Mouse (Mus musculus) adipocyte (in vitro differentiated cells): ENCODE data around the gene Pde1c.
"Not testable (repeated sequence)": the region's sequence is repeated elsewhere in the genome, so short reads cannot be mapped to it uniquely, and the experiment has no call there.

Experiments used
- DNase-seq: peaks from one replicate; pipeline ENCODE4 v3.0.0-alpha.2; 2016; ENCODE audit warnings: low spot score

The Pde1c gene

GRCm38 (mm10) chr6:56568470-56569372, at the start of gene Pde1c:
Gene Pde1c, minus strand, starts transcription at chr6:56569103.
- no peak for DNase-seq

GRCm38 (mm10) chr6:56616982-56617613, 48.2 kb upstream of the Pde1c start:
- DNase-seq = no peak

DNA sequence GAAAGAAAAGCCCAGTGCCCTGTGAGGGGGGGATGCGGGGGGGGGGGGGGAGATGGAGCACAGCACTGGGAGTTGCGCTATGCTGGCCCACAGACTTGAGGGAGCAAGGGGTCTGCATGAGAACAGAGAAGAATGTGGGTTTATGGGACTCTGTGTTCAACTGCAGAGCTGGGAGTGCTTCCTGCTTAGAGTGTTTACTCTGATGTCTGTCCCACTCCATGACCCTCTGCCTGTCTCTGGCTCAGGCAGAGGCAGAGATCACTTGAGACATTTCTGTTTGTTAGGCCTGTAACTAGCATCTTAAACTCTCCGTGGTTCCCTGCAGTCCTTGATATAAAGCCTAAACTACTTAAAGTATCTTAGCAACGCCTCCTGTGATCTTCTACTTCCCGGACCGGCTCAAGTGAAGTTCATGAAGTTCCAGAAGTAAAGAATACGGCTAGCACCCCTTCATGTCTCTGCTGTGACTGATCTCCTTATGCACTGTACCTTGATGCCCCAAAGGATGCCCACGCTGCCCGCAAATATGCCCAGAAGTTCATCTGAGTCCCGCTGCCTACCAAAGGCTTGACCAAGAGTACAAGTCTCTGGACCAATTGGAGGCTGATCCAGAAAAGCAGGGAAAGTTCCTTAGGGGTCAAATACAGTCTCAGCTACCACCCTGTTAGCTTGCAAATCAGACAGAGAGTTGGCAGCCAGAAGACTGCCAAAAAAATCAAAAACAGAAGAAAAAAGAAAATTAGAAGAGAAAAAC, 47.5 kb upstream of the Pde1c start:
- DNase-seq = no peak

GRCm38 (mm10) chr6:56609529-56609928, 40.6 kb upstream of the Pde1c start:
- DNase-seq = not testable (repeated sequence)

GRCm38 (mm10) chr6:56608277-56608676, 39.4 kb upstream of the Pde1c start:
- peak; percentile 86 for DNase-seq

- no peak for DNase-seq
These were observed 10.7 kb upstream of the Pde1c start for GRCm38 (mm10) chr6:56579568-56579967.

GRCm38 (mm10) chr6:56560891-56561290, 8.0 kb downstream of the Pde1c start:
- no peak for DNase-seq

- no peak for DNase-seq
These were observed 8.4 kb downstream of the Pde1c start for GRCm38 (mm10) chr6:56560474-56560888.

- DNase-seq = no peak
These were observed 10.2 kb downstream of the Pde1c start for GRCm38 (mm10) chr6:56558711-56559110.

DNA sequence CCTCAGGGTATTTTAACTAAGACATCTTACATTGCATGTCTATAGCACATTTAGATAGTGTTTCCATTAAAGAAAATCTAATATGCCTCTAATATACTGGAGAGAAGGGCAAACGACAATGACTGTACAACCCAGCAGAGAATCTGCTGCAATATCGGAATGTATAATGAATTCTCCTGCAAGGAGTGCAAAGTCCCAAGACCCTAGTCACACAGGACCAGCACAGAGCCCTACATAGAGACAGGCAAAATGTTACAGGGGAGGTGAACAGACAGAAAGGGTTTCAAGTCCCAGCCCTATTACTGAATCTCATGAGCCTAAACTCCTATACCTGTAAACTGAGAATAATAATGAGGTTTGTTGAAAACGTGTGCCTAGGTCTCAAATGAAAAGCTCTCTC, 13.1 kb downstream of the Pde1c start:
- DNase-seq = no peak

DNA sequence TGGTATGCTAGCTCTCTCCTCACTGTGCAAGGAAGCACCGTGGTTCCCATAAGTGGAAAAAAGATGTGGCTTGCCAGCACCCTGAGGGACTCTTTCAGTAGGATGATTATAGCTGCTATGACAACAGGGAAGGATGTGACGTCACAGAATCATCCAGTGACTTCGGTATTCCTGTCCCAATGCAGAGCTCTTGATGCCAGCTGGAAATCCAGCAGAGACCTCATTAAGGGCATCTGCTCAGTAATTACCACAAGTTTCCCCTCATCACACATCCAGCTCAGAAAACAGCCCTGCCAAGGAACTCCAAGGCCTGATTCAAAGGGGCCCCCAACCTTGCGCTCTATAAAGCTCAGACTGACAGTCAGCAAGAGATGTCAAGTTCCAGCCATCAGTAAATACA, 13.5 kb downstream of the Pde1c start:
- DNase-seq = no peak

GRCm38 (mm10) chr6:56551022-56551421, 17.9 kb downstream of the Pde1c start:
- no peak for DNase-seq

GRCm38 (mm10) chr6:56540247-56540646, 28.7 kb downstream of the Pde1c start:
- no peak for DNase-seq

DNA sequence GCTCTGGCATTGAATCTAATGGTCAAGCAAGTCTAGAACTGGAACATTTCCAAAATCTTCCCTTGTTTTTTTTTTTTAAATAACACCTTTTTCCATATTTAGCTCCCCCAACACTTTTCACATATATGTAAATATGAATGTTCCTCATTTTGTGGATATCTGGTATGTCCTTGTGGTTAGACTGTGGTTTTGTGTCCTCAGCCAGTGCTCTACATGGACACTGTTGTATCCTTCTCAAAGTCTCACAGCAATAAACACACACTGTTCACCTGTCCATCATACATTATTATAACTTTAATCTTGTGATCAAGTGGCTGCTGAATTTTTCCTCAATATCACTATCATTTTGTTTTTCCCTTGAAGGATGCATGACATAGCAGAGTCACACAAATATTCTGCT, 34.2 kb downstream of the Pde1c start:
- DNase-seq = no peak

DNA sequence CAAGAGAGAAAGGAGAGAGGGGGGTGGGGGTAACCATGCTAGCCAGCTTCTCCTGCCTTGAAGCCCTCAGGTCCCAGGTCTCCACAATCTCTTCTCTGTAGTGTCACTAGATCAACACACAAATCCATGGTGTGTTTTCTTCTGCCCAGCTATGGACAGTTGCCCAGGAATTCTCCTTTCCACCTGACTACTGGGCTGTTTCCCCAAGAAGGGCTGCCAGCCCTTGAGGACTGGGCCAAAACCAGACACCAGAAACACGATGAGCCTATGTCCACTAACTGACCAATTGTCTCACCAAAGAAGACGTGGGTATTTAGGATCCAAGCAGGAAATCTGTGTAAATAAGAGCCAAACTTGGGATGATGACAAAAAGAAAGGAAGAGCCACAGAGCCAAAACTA, 36.6 kb downstream of the Pde1c start:
- no peak for DNase-seq

DNA sequence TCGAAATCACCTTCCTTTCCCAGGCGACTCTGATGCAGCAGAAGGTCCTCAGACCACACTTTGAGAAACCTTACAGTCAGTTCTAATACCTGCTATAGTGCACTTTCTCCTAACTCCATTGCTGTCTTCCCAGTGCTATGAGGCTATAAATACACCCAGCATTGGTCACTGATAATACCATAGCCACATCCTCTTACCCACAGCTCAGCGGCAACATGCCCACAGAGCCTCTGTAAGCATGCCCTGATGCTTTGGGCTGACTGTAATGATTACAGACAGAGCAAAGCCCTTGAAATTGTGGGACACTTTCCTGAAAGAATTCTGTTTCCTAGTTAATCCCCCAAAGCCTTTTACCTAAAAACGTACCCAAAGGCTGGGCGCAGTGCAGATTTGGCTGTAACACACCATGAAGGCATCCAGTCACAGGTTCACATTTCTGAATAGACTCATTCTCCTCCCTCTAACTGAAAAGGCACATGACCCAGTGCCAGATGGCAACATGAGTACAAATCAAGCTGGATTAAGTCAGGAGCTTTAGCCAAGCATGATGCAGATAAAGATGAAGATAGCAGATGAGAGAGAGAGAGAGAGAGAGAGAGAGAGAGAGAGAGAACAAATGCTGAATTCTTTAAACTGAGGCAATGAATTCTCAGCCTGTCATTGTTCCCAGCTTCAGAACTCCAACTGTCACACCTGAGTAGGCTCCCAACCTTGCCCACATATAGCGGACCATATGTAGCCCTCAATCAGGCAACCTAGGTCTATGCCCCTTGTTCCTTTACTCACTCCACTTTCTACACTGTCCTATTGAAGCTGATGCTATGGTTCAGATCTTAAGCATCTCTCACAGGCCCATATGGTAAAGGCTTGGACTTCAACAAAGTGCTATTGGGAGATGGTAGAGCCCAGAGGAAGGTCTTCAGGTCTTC, 44.7 kb downstream of the Pde1c start:
- no peak for DNase-seq

DNA sequence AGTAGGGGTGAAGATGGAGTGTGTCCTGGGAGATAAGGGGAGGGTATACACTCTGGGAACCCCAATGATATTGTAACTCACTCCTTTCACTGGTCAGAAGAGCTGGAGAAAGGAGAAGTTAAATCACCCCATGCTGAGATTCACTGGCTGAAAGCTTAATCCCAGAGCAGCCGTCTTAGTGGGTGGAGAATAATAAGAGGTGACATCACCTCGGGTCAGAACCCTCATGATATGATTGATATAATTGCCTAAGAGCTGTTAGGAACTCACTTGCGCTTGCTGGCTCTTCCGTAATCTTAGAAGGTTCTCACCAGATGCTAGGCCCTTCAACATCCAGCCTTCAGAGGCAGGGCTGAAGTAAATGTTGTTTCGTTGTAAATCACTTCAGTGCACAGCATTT, 79.7 kb downstream of the Pde1c start:
- DNase-seq = no peak

DNA sequence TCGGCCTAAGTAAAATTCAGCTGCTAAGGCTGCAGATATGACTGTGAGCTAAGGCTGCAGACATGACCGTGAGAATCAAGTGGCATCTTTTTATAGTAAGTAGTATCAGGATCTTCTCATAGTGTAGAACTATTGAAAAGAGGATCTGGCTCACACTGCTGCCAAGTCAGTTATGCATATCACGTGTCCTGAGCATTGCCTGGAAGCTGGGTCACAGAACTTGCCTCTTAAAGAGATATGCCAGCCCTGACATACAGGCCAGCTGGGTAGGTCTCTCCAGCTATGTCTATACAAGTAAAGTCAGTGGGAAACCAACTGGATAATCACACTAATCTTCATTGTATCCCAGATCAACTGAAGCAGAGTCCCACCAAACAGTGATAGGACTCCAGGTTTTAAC, 83.8 kb downstream of the Pde1c start:
- no peak for DNase-seq

GRCm38 (mm10) chr6:56480914-56481482, 87.9 kb downstream of the Pde1c start:
- peak; percentile 59 for DNase-seq

DNA sequence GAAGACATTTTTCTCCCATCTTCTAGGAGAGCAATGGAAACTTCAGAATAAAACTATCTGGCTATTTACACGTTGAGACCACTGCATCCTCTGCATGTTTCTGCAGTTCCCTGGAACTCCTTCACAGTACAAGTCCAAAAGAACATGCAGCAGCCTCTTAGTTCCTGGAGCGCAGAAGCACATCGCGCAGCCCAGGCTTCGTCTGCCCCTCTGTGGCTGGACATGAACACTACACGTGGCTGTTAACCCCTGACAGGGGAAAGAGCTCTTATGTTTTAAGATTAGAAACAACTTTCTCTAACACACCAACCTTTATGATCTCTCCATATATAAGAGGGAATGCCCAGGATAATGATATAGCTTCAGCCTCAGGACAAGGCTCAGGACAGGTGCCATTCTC, 92.3 kb downstream of the Pde1c start:
- DNase-seq = no peak

DNA sequence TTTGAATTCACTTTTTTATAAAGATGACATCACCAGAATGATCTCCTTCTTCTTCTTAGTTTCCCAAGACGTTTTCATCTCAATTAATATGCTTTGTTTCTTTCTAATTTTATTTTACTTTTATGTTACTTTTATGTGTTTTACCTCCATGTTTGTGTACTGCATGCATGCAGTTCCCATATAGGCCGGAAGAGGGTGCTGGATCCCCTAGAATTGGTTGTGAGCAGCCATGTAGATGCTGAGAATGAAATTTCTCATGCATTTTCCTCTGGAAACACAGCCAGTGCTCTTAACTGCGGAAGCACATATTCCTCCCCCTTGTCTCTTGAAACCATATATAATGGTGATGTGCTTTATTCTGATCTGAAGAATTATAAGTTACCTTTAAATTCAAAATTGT, 110.8 kb downstream of the Pde1c start:
- DNase-seq = no peak
